Mouse (Mus musculus) layer of hippocampus, postnatal 36 days (tissue): ENCODE results near the gene Golga7b. TPM values are rescaled to one million over a fixed set of nuclear protein-coding genes. Genes with fewer than 3 reads are reported as not detected.
A peak's percentile ranks its signal among the peaks of the same experiment; 100 is the strongest.

Experiments
- DNase-seq, 2 experiments: peaks; one replicate each; pipeline ENCODE4 v3.0.0; 2022
- microRNA-seq, 2 experiments: library from miRNA; unstranded; fragments of <30 nt; microRNA quantifications; one replicate each; pipeline ENCODE4 v1.2.0; 2021
- total RNA-seq, 2 experiments: library from RNA; stranded (reverse); gene quantifications; 2 replicates each; pipeline ENCODE4 v1.2.3; 2021

Golga7b gene
- total RNA-seq, 2 experiments from 2014 or later = 63.7 to 66.8 TPM

DNA sequence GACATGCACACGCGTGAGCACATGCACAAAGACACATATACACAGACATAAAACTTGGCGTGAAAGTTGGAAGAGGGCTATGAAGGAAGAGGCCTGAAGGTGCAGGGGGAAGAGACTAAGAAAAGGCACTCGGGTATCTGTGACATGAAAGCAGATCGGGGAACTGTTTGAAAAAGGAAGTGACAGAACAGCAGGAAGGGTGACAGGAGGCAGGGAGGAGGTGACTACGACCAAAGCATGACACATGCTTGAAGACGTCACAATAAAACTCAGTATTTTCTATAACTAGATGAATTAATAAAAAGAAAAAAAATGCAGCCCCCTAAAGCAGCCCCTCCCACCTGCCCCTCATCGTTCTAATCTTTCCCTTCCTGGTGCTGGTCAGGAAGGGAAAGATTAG is 58.4 kb downstream of the Golga7b start:
- no peak for DNase-seq

DNA sequence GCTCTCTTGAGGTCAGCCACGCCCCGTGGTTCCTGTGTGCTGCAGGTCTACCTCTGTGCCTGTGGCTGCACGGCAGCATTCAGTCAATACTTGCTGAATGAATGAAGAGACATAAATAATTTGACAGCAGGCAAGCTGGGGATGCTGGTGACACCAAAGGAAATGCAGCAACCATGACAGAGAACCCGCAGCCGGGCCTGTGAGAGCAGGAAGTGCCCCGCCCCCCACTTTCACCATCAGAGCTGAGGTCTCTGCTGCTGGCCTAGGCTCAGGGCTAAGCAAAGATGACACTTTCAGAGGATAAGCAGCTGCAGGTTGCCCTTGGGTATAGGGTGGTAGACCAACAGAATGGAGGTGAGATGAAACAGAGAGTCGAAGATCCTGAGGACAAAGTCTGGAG is 58.8 kb downstream of the Golga7b start:
- DNase-seq = no peak

DNA sequence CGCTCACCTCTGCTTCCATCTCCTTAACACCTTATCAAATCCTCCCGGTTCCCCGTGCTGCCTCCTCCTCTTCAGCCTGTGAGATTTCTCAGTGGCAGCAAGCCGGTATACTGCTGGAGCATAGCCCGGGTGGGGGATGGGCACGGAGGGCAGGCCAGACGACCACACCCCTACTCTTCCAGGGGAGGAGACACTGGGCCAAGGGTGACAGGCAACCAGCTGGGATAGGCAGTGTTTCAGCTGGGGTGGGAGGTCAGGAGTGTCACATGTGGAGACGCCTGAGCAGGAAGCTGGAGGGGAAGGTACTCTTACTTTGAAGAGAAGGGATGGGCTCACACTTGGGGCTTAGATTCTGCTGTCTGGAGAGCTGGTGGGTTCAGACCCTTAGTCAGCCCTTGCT is 59.6 kb downstream of the Golga7b start:
- DNase-seq = no peak

DNA sequence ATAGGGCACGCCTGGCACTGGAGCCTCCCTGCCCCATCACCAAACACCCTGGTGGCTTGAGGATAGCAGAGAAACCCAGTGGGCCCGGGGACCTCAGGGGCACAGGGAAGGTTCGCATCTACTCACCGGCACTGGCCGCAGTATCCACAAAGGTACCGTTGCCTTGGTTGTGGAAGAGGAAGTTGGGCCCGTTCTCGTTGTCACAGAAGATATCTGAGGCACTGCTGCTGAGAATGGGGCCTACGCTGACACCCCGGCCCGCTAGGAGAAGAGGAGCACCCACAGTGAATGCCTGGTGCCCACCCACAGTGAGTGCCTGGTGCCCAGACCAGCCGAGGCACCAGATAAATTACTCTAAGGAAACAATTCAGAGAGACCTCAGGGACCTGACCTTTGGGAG is 61.6 kb downstream of the Golga7b start:
- DNase-seq = no peak

DNA sequence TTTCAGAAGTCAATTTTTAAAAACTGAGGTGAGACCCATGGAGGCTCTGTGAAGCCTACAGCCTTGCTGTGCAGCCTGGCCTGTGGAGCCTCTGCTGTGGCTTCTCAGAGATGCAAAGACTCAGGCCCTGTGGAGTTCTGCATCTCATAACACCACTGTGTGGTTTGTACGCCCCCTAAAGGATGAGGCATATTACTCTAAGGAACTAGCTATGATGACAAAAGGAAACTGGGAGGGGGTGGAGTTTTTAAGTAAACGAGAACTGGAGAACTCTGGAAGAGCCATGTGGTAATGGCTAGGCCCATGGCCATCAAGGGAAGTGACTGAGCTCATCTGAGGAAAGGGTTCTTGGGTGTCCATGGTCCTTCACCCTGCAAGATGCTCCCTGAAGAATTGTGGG is 64.0 kb downstream of the Golga7b start:
- DNase-seq = no peak

DNA sequence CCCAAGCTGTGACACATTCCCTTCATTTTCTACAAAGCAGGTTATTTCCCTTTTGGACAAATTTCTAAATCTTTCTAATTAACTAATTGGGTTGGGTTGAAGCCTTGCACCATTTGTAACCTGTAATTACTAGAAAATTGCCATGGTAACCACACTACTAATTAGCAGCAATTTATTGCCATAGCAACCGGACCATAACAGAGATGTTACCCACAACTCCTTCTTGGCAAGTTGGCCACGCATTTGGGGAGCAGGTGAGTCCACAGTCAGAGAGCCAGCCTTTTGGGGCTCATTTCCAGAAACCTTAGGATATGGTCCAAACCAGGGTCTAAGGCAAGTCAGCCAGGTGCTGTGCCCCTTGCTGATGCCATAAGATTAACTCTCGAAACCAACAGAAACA is 64.8 kb downstream of the Golga7b start:
- DNase-seq = no peak

DNA sequence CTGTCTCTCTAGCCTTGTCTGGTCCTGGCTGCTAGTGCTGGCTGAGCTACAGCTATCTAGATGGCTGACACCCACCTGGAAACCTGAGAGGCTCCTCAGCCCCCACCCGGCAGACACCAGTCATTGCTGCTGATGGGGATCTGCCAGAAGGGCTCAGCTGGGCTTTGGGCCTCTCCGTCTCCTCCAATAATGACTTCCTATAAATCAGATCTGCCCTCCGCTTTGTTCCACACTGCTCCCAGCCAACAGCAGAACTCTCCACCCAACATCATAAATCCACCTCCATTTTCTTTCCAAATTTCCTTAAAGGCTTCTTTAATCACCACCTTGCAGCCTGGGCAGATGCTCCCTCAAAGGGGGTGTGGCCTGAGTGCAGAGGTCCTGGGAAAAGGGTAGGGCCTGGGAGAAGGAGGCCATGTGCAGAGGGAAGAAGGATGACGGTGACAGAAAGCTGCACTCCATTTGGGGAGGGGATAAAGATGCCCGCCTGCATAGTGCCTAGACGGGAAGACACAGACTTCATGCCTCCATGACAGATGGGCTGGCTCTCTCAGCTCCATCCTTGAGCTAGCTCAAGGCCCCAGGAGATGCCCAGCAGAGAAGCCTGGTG is 67.8 kb downstream of the Golga7b start:
- no peak for DNase-seq

DNA sequence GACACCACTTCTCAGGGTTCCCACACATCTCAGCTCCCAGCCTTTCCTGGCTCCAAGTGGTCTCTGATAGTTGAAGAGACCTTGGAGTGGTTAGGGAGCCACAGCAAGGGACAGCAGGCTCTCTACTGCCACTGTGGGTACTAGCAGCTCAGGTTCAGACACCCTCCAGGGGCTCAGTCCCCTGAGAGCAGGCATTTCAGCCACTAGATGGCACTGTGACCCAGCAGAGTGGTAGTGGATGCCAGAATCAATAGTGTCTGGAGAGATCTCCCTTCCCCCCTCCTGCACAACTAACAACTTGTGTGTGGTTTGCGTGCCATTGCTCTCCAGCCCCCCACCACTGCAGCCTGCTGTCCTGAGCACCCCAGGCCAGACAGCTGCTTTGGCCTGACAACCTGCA is 68.5 kb downstream of the Golga7b start:
- peak; percentile 88 for DNase-seq

DNA sequence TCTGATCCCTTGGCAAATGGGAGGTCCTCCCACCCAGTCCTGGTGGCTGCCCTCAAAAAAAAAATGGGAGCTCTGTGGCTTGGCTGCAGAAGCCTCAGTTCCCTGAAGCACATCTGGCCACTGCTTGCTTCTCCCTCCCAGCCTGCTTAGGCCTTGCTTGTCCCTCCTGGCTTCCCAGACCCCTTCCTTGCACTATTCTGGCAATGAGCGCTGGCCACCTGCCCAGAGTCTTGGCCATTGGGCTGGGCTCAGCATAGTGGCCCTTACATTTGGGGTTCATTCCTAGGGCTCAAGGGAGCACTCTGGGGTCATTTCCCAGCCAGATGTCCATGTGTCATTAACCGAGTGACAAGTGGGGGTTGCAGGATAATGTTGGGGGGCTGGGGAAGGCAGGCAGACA is 69.2 kb downstream of the Golga7b start:
- peak; percentile 60 to 69 for DNase-seq

DNA sequence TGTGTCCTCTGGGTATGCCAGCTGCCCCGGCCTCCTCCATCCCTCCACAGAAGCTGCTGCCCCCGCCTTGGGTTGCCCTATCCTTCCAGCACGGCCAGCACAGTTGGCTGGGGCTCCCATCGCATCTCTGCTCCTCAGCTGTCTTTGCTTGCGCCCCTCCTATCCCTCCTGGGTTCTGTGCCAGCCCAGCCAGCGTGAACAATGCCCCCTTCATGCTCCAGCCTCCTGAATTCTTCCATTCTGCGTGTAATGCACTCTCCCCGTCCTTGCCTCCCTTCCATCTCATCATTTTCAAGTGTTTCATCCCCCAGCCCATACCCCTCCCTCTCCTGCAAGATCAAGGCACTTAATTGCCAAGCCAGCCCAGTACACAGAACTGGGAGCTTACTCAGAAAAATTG is 69.6 kb downstream of the Golga7b start:
- DNase-seq = peak; percentile 67 to 72

DNA sequence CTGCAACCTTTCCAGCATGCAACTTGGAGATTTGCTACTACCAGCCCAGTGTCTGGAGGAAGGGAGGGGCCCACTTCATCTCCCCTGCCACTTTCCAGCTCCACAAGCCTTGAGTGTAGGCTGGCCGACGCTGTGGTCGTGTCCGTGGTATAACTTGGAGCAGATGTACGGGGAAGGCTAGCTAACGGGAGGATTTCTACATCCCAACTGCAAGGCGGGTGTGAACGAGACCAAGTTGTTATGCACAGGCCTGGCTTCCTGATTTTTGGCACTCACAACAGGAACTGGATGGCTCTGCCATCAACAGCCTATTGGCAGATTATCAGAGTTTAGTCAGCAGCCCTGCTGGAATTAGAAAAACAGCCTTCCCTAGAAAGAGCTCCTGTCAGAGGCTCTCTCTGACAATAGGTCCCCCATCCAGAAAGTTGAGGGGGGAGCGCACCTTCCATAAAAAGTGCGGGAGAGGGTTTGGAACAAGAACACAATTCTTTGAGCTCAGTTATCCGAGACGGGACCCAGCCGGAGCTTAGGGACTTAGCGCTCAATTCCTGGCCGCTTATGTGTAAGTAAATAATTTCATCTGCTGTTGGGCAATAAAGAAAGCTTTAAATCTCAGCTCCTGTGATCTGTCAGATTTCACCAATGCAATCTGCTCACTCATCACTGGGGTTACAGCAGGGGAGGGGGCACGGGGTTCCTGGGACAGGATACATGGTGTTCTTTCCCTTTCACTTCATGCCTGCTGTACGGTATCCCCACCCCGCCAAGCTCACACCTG is 70.5 kb downstream of the Golga7b start:
- DNase-seq = peak; percentile 70 to 73

Small RNA genes within 50 kb of the gene (microRNA-seq; reads per million reads assigned to microRNA genes)
- 0 to 0.30 reads per million in 2 experiments for gene Gm26339
- 8.3 to 9.3 reads per million in 2 experiments for gene Mir3085

Other genes with a start within 250 kb of the Golga7b start
- gene Ankrd2, start 211.6 kb upstream of the Golga7b start, total RNA-seq = not detected
- gene Hoga1, start 202.0 kb upstream of the Golga7b start, total RNA-seq = 1 to 10 TPM; 5.8 to 8.7 TPM
- gene 4933411K16Rik, start 195.3 kb upstream of the Golga7b start, total RNA-seq = 1 to 10 TPM; 2.0 to 2.8 TPM
- 10 to 100 TPM; 63.5 to 69.2 TPM for gene Morn4, start 161.2 kb upstream of the Golga7b start, total RNA-seq
- 10 to 100 TPM; 60.3 to 69.8 TPM for gene Pi4k2a, start 157.1 kb upstream of the Golga7b start, total RNA-seq
- 10 to 100 TPM; 16.0 to 18.4 TPM for gene Avpi1, start 118.5 kb upstream of the Golga7b start, total RNA-seq
- 1 to 10 TPM; 5.5 to 7.1 TPM for gene Marveld1, start 100.2 kb upstream of the Golga7b start, total RNA-seq
- gene Zfyve27, start 83.6 kb upstream of the Golga7b start, total RNA-seq = 100 to 1,000 TPM in 1 of 2 experiments, 10 to 100 TPM in 1; 88.2 to 105 TPM
- gene Sfrp5, start 45.3 kb upstream of the Golga7b start, total RNA-seq = under 1 TPM; 0.17 to 0.20 TPM
- gene Crtac1, start 184.2 kb downstream of the Golga7b start, total RNA-seq = 100 to 1,000 TPM in 1 of 2 experiments, 10 to 100 TPM in 1; 85.5 to 105 TPM